Mouse (Mus musculus): ENCODE results near the gene Dtx3.
A peak's percentile ranks its signal among the peaks of the same experiment; 100 is the strongest.

Gene Dtx3

DNA sequence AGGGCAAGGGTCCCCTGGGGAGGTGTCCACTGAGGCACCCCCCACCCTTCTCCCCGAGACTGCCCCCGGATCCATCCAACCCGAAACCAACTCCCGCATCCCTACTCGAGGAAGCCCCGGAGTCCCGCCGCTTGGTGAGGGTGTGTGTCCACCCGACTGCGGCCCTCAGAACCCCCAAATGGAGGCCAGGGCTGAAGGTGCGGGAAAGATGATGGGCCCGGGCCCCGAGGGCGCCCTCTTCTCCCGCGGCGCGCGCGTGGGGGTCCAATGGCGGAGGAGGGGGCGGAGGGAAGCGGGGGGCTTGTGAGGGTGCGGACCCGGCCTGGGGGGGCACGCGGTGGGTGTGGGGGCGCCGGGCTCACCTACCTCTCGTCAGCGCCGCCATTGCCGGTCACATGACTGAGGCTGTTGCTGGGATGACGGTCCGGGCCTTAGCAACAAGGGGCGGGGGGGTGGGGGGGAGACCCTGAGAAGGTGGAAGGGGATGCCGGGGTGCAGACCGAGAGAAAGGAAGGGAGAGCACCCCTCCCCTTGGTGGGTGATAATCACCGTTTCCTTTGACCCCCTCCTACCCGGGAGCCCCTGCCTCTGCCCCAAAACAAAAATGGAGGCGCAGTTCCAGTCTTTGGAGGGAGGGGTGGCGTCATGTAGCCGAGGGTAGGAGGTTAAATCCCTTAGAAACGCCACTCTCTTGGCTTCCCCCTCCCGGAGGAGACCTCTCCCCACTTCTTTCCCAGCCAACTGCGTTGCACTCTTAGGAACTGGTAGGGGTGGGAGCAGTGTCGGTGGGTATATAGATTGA, at the start of gene Dtx3:
Dtx3 (minus strand) TSS at position 401 of the 802 bp plus-strand sequence.
- DNase-seq, result peak; percentile 70

GRCm38 (mm10) chr10:127238241-127238824, 42.8 kb upstream of the Dtx3 start:
- no peak for DNase-seq

- DNase-seq, result no peak
Observed at GRCm38 (mm10) chr10:127236541-127236940, 41.0 kb upstream of the Dtx3 start.

DNA sequence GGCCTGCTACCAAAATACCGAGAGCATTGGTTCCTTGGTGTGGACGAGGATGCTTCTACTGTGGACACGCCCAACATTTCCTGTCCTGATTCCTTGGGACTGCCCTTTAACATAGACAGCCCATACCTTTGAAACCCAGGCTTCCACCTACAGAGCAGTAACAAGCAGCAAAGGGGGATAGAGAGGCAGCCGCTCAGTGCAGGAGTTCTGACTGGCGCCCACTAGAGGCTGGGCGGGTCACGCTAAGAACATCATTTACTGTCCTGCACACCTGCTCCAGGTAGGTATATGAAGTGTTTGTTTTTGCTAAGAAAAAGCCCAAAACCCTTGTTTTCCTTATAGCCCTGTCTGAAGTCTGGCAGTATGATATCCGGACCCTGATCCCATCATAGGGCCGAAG, 37.6 kb upstream of the Dtx3 start:
- DNase-seq, result no peak

GRCm38 (mm10) chr10:127231741-127232140, 36.2 kb upstream of the Dtx3 start:
- DNase-seq, result peak; percentile 67

DNA sequence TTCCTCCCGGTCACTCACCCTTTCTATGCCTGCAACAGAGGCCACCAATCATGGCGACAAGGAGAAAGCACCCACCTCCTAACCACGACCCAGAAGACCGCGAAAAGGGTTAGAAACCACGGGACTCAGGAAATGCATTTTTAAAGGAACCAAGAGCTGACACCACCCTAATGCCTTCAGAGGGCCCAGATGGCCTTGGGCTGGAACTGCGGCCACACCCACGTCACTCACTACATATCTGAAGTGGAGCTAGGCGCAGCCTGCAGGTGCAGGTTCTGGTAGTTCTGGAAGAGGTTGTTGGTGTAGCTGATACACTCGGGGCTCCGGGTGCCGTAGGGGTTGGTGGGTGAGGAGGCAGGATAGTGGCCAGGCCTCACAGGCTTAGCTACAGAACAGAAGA, 35.2 kb upstream of the Dtx3 start:
- DNase-seq, result no peak

DNA sequence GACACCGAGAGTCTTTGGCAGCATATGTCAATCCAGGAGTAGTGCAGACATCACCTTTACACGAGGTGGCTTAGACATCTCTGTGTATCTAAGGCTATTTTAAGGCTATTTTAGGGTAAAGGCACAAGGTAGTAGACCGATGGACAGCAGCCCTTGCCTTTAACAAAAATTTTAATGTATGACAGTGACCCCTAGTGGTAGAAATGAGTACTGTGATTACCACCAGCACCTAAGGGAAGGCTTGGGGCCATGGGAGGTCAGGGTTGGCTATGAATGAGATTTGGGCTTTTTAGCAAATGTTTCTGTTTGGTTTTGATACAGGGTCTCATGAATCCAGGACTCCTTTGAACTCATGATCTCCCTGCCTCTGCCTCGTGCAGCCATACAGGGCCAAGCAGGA, 33.4 kb upstream of the Dtx3 start:
- no peak for DNase-seq

GRCm38 (mm10) chr10:127227163-127227562, 31.6 kb upstream of the Dtx3 start:
- no peak for DNase-seq

GRCm38 (mm10) chr10:127226318-127226895, 30.9 kb upstream of the Dtx3 start:
- DNase-seq, result no peak

DNA sequence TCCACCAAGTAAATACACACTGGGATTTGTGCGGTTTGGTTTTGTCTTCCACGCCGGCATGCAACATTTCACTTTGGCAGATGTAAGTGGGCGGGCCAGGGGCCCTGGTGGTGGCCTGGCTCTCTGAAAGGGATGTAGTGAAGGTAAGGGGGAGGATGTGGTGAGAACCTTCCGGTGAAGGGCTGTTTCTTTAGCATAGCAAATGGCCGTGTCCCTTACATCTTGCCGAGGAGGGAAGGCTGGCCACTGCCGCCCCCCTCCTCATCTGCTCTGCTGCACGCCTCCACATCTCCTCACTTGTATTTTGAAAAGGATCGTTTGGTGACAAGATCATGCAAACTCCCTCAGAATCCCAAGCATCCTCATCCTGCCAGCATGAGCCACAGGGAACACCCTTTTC, 30.2 kb upstream of the Dtx3 start:
- DNase-seq, result no peak

DNA sequence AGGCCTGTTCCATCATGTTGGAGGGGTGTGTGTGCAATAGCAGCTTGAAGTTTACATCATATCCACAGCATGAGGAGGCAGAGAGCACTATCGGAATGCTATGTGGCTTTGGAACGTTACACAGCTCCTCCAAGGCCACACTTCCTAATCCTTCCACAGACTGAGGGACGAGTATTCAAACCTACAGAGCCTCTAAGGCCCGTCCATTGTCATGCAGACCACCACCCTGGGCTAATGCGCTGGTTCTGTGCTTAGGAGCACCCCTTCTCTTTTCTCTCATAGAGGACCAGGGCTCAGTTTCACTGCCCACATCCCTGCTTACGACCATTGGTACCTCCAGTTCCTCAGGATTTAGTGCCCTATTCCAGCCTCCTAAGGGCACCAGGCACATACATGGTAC, 29.7 kb upstream of the Dtx3 start:
- DNase-seq, result no peak

DNA sequence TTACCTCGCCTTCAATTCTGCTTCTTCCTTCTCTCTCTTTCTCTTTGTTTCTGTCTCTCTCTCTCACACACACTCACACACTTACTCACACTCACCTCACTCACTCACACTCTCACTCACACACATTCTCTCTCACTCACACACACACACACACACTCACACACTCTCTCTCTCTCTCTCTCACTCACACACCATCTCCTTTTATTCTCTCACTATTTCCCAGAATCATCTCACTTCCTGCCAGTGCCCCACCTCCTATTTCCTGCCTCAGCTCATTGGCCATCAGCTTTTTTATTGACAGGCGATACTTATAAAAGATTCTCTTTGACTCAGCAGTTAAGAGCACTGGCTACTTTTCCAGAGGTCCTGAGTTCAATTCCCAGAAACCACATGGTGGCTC, 22.8 kb upstream of the Dtx3 start:
- no peak for DNase-seq

GRCm38 (mm10) chr10:127217177-127217576, 21.6 kb upstream of the Dtx3 start:
- DNase-seq, result no peak

DNA sequence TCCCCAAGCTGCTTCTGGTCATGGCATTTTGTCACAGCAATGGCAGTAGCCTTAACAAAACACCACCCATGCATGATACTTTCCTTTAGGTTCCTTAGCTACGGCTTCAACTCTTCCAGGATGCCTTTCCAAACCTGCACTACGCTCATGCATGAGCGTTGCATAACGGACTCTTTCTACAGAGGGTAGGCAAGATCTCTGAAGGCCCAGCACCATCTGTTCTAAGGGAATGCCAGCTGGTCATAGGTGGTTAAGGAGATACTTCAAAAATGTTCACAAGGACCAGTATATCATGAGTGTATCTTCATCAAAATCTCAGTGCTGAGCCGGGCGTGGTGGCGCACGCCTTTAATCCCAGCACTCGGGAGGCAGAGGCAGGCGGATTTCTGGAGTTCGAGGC, 20.9 kb upstream of the Dtx3 start:
- peak; percentile 57 for DNase-seq

- no peak for DNase-seq
Observed at GRCm38 (mm10) chr10:127214422-127214803, 18.9 kb upstream of the Dtx3 start.

- DNase-seq, result no peak
Observed at GRCm38 (mm10) chr10:127213704-127214421, 18.3 kb upstream of the Dtx3 start.

DNA sequence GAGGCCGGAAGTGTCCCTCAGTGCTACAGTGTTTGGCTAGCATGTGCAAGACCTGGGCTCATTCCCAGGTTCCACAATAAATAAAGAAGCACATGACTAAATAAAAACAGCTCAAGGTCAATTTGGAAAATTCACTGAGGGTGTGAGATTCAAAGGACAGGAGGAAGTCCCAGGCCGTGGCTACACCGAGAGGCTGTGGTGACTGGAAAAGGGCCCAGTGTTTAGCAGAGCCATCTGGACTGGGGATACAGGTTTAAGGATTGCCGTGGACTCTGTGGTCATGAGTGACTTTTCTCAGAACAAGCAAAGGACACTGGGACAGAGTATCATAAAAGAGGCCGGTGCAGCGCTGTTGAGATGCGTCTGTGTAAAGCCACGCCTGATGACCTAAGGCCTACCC, 17.7 kb upstream of the Dtx3 start:
- peak; percentile 63 for DNase-seq

GRCm38 (mm10) chr10:127211414-127211854, 15.9 kb upstream of the Dtx3 start, which contains the start of gene Pip4k2c:
Gene Pip4k2c, minus strand, starts transcription at chr10:127211585.
- DNase-seq, result peak; percentile 94

- DNase-seq, result no peak
Observed at GRCm38 (mm10) chr10:127210961-127211405, 15.5 kb upstream of the Dtx3 start.

- no peak for DNase-seq
Observed at GRCm38 (mm10) chr10:127209928-127210570, 14.5 kb upstream of the Dtx3 start.

- no peak for DNase-seq
Observed at GRCm38 (mm10) chr10:127208921-127209320, 13.4 kb upstream of the Dtx3 start.

DNA sequence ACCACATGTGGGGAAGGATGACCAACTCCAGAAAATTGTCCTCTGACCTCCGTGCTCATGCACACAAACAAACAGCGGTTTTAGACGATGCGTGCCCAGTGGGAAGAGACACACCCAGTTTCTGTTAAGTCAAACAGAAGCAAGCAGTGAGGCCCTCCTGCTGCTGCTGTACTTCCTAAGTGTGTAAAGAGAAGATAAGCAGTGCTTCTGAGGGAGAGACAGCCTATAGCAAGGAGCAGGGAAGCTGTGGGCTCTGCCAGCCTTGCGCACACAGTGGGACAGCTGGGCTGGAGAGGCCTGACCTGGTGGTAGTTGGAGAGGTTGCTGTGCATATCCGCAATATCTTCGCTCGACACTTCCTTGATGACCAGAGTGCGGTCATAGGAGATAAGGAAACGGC, 9.8 kb upstream of the Dtx3 start:
- no peak for DNase-seq

DNA sequence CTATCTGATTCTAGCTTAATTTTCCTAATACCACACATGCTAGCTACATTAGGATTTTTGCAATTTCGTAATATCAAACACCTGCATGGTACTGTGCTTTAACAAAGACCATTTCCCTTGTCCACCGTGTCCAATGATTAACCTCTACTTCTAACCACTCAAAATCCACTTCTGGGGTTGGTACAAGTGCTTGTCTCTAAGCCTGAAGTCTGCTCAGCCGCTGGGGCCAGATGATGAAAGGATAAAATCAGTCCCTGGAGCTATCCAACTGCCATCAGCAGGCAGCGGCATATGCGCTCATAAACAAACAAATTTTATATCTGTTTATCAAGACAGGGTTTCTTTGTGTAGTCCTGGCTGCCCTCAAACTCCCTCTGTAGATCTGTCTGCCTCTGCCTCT, 9.1 kb upstream of the Dtx3 start:
- DNase-seq, result no peak
